Mouse (Mus musculus) G1E (cell line): ENCODE measurements around the gene Prr11.

Experiments used
- CTCF ChIP-seq: IDR thresholded peaks from 2 replicates; pipeline ENCODE4 v1.5.1; 2012; ENCODE audit warnings: low read depth, low read length, inconsistent platforms, mixed read lengths
- GATA1 ChIP-seq: IDR thresholded peaks from 2 replicates; pipeline ENCODE4 v1.6.1; 2012; ENCODE audit warnings: borderline replicate concordance, low read length, inconsistent platforms, mixed read lengths
- GATA2 ChIP-seq: IDR thresholded peaks from 2 replicates; pipeline ENCODE4 v1.6.1; 2012; ENCODE audit warnings: low read depth, low read length, inconsistent platforms, borderline replicate concordance
- POLR2AphosphoS5 ChIP-seq: IDR thresholded peaks from 2 replicates; pipeline ENCODE4 v1.6.1; 2012; ENCODE audit warnings: low read depth, low read length, inconsistent platforms; ENCODE audit not compliant: insufficient replicate concordance
- TAL1 ChIP-seq: conservative IDR thresholded peaks from 2 replicates; pipeline ENCODE4 v1.6.1; 2012; ENCODE audit warnings: low read depth, low read length, inconsistent platforms, mixed read lengths

DNA sequence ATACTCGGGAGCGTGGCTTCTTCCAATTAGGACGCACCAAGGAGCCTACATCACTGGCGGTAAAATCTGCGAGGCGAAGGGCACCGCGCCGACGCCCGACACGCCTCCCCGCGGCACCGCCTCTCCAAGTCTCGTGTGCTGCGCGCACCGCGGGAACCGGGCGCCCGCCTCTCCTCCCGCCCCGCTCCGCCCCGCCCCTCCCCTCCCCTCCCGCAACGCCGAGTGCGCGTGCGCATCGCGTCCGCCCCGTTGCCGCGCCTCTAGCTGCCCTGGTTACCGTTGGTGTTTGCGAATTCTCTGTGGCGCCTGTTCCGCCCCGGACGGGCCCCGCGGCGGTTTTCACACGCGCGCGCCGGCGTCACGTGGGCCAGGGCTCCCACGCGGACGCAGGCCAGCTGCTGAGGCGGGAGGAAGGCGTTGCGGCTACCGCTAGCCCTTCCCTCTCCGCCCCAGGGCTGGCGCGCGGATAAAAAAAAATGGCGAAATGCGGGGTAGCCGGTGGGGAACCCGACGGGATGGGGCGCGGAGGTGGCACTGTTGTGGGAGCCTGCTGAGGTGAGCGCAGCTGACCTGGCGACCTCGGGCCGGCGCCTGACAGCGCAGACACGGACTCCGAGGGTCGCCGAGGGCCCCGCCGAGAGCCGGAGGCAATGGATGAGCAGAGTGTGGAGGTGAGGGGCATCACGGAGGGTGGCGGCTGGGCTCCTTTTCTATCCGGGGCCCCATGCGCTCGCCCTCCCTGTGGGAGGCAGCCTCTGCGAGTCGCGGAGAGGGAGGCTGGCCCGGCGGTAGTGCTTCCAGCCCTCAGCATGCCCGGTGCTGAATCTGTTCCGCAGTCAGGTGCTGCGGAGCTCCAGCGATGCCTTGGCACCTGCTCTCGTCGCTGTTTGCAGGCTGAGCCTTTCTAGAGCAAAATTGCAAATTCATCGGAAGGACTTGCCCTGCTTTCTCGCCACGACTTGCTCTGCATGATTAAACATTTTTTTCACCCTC, 18.6 kb upstream of the Prr11 start, which contains the start of gene Trim37:
- TF ChIP-seq CTCF (no peak), GATA1 (no peak), GATA2 (no peak), POLR2AphosphoS5 (no peak), TAL1 (no peak)
